25 mouse cellular contexts compared by ENCODE assay signal in genomic region chr2:169028531-169029114, GRCm38 (mm10).
DNase-seq lines count a peak whose midpoint lies in the region; ATAC-seq and TF ChIP-seq lines count a peak whose summit lies in the region.
"Had no signal": no experiment of that assay in that cellular context is flagged by ENCODE, and none has a peak within 500 bp of the region (broad histone marks: within the 10 kb centered on the region; RNA-seq: fewer than 3 reads in every experiment).

No protein-coding gene starts in this region.

- H3K4me1 ChIP-seq in testis, adult 2 months (ENCODE audit: control insufficient read depth, insufficient read depth, low read length) = no peaks in the 10 kb centered on the region
- H3K4me1 ChIP-seq: heart, embryonic 12.5 days; limb, embryonic 12.5 days; megakaryocyte, embryonic 14.5 days had no signal

- H3K4me3 ChIP-seq in layer of hippocampus, adult 2 months = no peak overlapping the region
- no peak overlapping the region for H3K4me3 ChIP-seq in testis, adult 2 months (ENCODE audit: control insufficient read depth, low read depth, low read length)
- H3K4me3 ChIP-seq: embryonic facial prominence, embryonic 15.5 days; heart, embryonic 12.5 days; hindbrain, embryonic 10.5 days; limb, embryonic 12.5 days; megakaryocyte, embryonic 14.5 days; midbrain, embryonic 13.5 days had no signal

- ATAC-seq in CD4-positive, CD25-positive, alpha-beta regulatory T cell, adult 4 months = no peak
- ATAC-seq: forebrain, embryonic 14.5 days; liver, postnatal 0 days; midbrain, embryonic 13.5 days had no signal

- H3K27ac ChIP-seq in layer of hippocampus, adult 2 months = no peak overlapping the region
- no peak overlapping the region for H3K27ac ChIP-seq in testis, adult 2 months (ENCODE audit: control insufficient read depth, insufficient read depth, low read depth, low read length)
- H3K27ac ChIP-seq: embryonic facial prominence, embryonic 15.5 days; hindbrain, embryonic 10.5 days; limb, embryonic 12.5 days; midbrain, embryonic 13.5 days had no signal

- DNase-seq in CD4-positive, CD25-positive, alpha-beta regulatory T cell, adult 2 months (ENCODE audit: low read depth, low spot score) = peak; percentile 10
- DNase-seq in layer of hippocampus, adult 2 months (ENCODE audit: low spot score in 2 of 2) = no peak
- DNase-seq in layer of hippocampus, adult 18-20 months (ENCODE audit: low spot score in 2 of 2) = no peak
- no peak for DNase-seq in testis, postnatal 10 days (ENCODE audit: low spot score)
- no peak for DNase-seq in right cerebral cortex, postnatal 10 days (ENCODE audit: low spot score in 2 of 2)
- DNase-seq: adrenal gland, postnatal 25 days; cerebellum, adult 9-11 months; gastrocnemius, postnatal 10 days; heart, postnatal 10 days; kidney, adult 11 months; kidney, postnatal 10 days; layer of hippocampus, postnatal 36 days; liver, postnatal 0 days; right cerebral cortex, postnatal 25 days; spleen, adult 18-20 months; thymus, postnatal 14 days had no signal

- TF ChIP-seq POLR2A in testis, adult 2 months (IDR thresholded peaks at IDR 0.05; ENCODE audit: control insufficient read depth, low read depth, low read length) = no peak

- H3K27me3 ChIP-seq in testis, adult 2 months (ENCODE audit: control insufficient read depth, insufficient read depth, low read length) = no peaks in the 10 kb centered on the region
- H3K27me3 ChIP-seq: embryonic facial prominence, embryonic 15.5 days; heart, embryonic 12.5 days; megakaryocyte, embryonic 14.5 days; midbrain, embryonic 13.5 days had no signal

- no peaks in the 10 kb centered on the region for H3K36me3 ChIP-seq in testis, adult 2 months (ENCODE audit: control insufficient read depth, insufficient read depth, low read length)
- H3K36me3 ChIP-seq: embryonic facial prominence, embryonic 15.5 days; heart, embryonic 12.5 days; hindbrain, embryonic 10.5 days; limb, embryonic 12.5 days; midbrain, embryonic 13.5 days had no signal

- TF ChIP-seq CTCF in layer of hippocampus, adult 2 months (conservative IDR thresholded peaks at IDR 0.05) = peak; percentile 27; the same call in 1 of the 2 replicates
- peak; percentile 33; the same call in 1 of the 2 replicates for TF ChIP-seq CTCF in testis, adult 2 months (IDR thresholded peaks at IDR 0.05; ENCODE audit: control insufficient read depth, insufficient read depth, insufficient replicate concordance, low read depth, low read length)
